Mouse (Mus musculus) hindbrain, postnatal 0 days (tissue): Measurements from ENCODE around the gene Lyrm9. TPM values are rescaled to one million over a fixed set of nuclear protein-coding genes. Genes with fewer than 3 reads are reported as not detected.
"Not testable (repeated sequence)": the region's sequence is repeated elsewhere in the genome, so short reads cannot be mapped to it uniquely, and the experiment has no call there.

Experiments used
- ATAC-seq: fragments of 200-750 bp; cut with Nextera tagmentation; 2 replicates; pipeline ENCODE4 v1.8.0; 2017; ENCODE audit warnings: mild to moderate bottlenecking, moderate TSS enrichment, moderate library complexity
- DNase-seq: peaks from one replicate; pipeline ENCODE4 v3.0.0-alpha.2; 2015; ENCODE audit warnings: low spot score
- H3K27ac ChIP-seq: fragments of 300-500 bp; sonication (generic); 2 replicates; pipeline ENCODE4 v1.5.1; 2014; ENCODE audit warnings: mild to moderate bottlenecking
- H3K27me3 ChIP-seq: fragments of 300-500 bp; sonication (generic); 2 replicates; pipeline ENCODE4 v1.6.1; 2014; ENCODE audit warnings: low read length, mixed read lengths; ENCODE audit not compliant: insufficient read depth
- H3K36me3 ChIP-seq: fragments of 300-500 bp; sonication (generic); 2 replicates; pipeline ENCODE4 v1.6.1; 2014; ENCODE audit warnings: low read length, mixed read lengths; ENCODE audit not compliant: insufficient read depth
- H3K4me1 ChIP-seq: fragments of 300-500 bp; sonication (generic); 2 replicates; pipeline ENCODE4 v1.6.1; 2014; ENCODE audit warnings: antibody characterized with exemption, low read length, mixed read lengths; ENCODE audit not compliant: insufficient read depth
- H3K4me2 ChIP-seq: fragments of 300-500 bp; sonication (generic); 2 replicates; pipeline ENCODE4 v1.6.1; 2014; ENCODE audit warnings: low read depth, mild to moderate bottlenecking, low read length, moderate library complexity, mixed read lengths
- H3K4me3 ChIP-seq: fragments of 300-500 bp; sonication (generic); 2 replicates; pipeline ENCODE4 v1.5.1; 2014; ENCODE audit warnings: low read length
- H3K9ac ChIP-seq: fragments of 300-500 bp; sonication (generic); replicated peaks from 2 replicates; pipeline ENCODE4 v1.6.1; 2014; ENCODE audit warnings: mild to moderate bottlenecking, low read length, moderate library complexity, mixed read lengths
- H3K9me3 ChIP-seq: fragments of 300-500 bp; sonication (generic); 2 replicates; pipeline ENCODE4 v1.6.1; 2016; ENCODE audit warnings: low read length, mixed read lengths
- CTCF ChIP-seq: IDR thresholded peaks from 2 replicates; pipeline ENCODE4 v1.5.1; 2016; ENCODE audit warnings: antibody characterized with exemption, control low read depth, low read depth
- WGBS: fragments of 180-500 bp; shearing (Covaris S2); extraction: QIAGEN DNeasy Blood & Tissue Kit; methylation state at CpG from one replicate; pipeline ENCODE4 v1.1.7; 2014; 5-methylcytosine and 5-hydroxymethylcytosine counted together
- polyA plus RNA-seq: library from polyadenylated mRNA; unstranded; fragments of >200 nt; fragmentation: Nextera tagmentation; extraction: Ambion mirVana; gene quantifications from 2 replicates; pipeline ENCODE4 v1.2.1, GENCODE M21; 2015
- total RNA-seq: library from RNA; depleted of rRNA; stranded (reverse); fragments of >200 nt; gene quantifications from 2 replicates; pipeline ENCODE4 v1.2.3, GENCODE M21; 2014

Gene Lyrm9
- total and polyA plus RNA-seq, 2 experiments from 2014 or later: 44.2 to 51.6 TPM

GRCm38 (mm10) chr11:78856310-78856709 is 29.9 kb downstream of the Lyrm9 start:
- 11% methylated on average over 7 of the region's 7 CpGs for WGBS
- peak; percentile 51; the same call in 1 of the 2 replicates for ATAC-seq
- Histone ChIP-seq H3K4me2 (no peak overlapping the region), H3K36me3 (no peaks in the 10 kb centered on the region), H3K27me3 (no peaks in the 10 kb centered on the region; the same call in 1 of the 2 replicates), H3K9me3 (no peaks in the 10 kb centered on the region), H3K27ac (no peak overlapping the region), H3K4me3 (no peak overlapping the region), H3K9ac (no peak overlapping the region), H3K4me1 (no peaks in the 10 kb centered on the region)
- DNase-seq: peak; percentile 90
- TF ChIP-seq CTCF: peak; percentile 97

GRCm38 (mm10) chr11:78857611-78858010 is 31.2 kb downstream of the Lyrm9 start:
- no peak overlapping the region for H3K27ac ChIP-seq
- no peak overlapping the region for H3K9ac ChIP-seq
- WGBS: 8% methylated on average over 3 of the region's 3 CpGs
- H3K4me2 ChIP-seq: no peak overlapping the region
- H3K27me3 ChIP-seq: no peaks in the 10 kb centered on the region; the same call in 1 of the 2 replicates
- H3K4me3 ChIP-seq: no peak overlapping the region
- no peak for DNase-seq
- no peak for TF ChIP-seq CTCF
- ATAC-seq: no peak
- no peaks in the 10 kb centered on the region for H3K4me1 ChIP-seq
- no peaks in the 10 kb centered on the region for H3K36me3 ChIP-seq
- no peaks in the 10 kb centered on the region for H3K9me3 ChIP-seq

- no peak overlapping the region for H3K4me3 ChIP-seq
- no peak overlapping the region for H3K4me2 ChIP-seq
- WGBS: 95% methylated on average over 4 of the region's 4 CpGs
- DNase-seq (no peak), ATAC-seq (no peak)
- H3K9me3 ChIP-seq: no peaks in the 10 kb centered on the region
- no peak overlapping the region for H3K27ac ChIP-seq
- H3K4me1 ChIP-seq: no peaks in the 10 kb centered on the region
- TF ChIP-seq CTCF: no peak
- H3K9ac ChIP-seq: no peak overlapping the region
- H3K36me3 ChIP-seq: no peaks in the 10 kb centered on the region
- no peaks in the 10 kb centered on the region for H3K27me3 ChIP-seq
Measured at GRCm38 (mm10) chr11:78863898-78864297, 37.5 kb downstream of the Lyrm9 start.

- Histone ChIP-seq H3K27me3 (no peaks in the 10 kb centered on the region), H3K36me3 (no peaks in the 10 kb centered on the region), H3K4me3 (no peak overlapping the region), H3K4me2 (no peak overlapping the region), H3K9ac (no peak overlapping the region), H3K27ac (no peak overlapping the region), H3K4me1 (no peaks in the 10 kb centered on the region), H3K9me3 (no peaks in the 10 kb centered on the region)
- DNase-seq: no peak
- ATAC-seq: no peak
- no peak for TF ChIP-seq CTCF
- WGBS: 78% methylated on average over 5 of the region's 5 CpGs
Measured at GRCm38 (mm10) chr11:78864567-78865278, 38.3 kb downstream of the Lyrm9 start.

- no peak for TF ChIP-seq CTCF
- DNase-seq: no peak
- WGBS: 81% methylated on average over 2 of the region's 2 CpGs
- no peaks in the 10 kb centered on the region for H3K27me3 ChIP-seq
- no peaks in the 10 kb centered on the region for H3K9me3 ChIP-seq
- no peaks in the 10 kb centered on the region for H3K4me1 ChIP-seq
- no peak for ATAC-seq
- no peak overlapping the region for H3K4me2 ChIP-seq
- H3K27ac ChIP-seq: no peak overlapping the region
- no peaks in the 10 kb centered on the region for H3K36me3 ChIP-seq
- no peak overlapping the region for H3K4me3 ChIP-seq
- no peak overlapping the region for H3K9ac ChIP-seq
Measured at GRCm38 (mm10) chr11:78865314-78865713, 38.9 kb downstream of the Lyrm9 start.

- Histone ChIP-seq H3K4me2 (no peak overlapping the region), H3K27me3 (no peaks in the 10 kb centered on the region), H3K27ac (no peak overlapping the region), H3K36me3 (no peaks in the 10 kb centered on the region), H3K9me3 (no peaks in the 10 kb centered on the region), H3K9ac (no peak overlapping the region), H3K4me1 (no peaks in the 10 kb centered on the region), H3K4me3 (no peak overlapping the region)
- 69% methylated on average over 3 of the region's 3 CpGs for WGBS
- no peak for DNase-seq
- TF ChIP-seq CTCF: no peak
- ATAC-seq: no peak
Measured at GRCm38 (mm10) chr11:78866486-78866885, 40.1 kb downstream of the Lyrm9 start.

- no peak for TF ChIP-seq CTCF
- DNase-seq: no peak
- 77% methylated on average over 3 of the region's 3 CpGs for WGBS
Measured at GRCm38 (mm10) chr11:78867696-78868095, 41.3 kb downstream of the Lyrm9 start.

GRCm38 (mm10) chr11:78869205-78869604 is 42.8 kb downstream of the Lyrm9 start:
- not testable (repeated sequence) for H3K4me3 ChIP-seq, ATAC-seq, H3K9me3 ChIP-seq, H3K36me3 ChIP-seq, H3K4me2 ChIP-seq, H3K4me1 ChIP-seq, H3K27ac ChIP-seq, H3K27me3 ChIP-seq, H3K9ac ChIP-seq, DNase-seq
- 95% methylated on average over 8 of the region's 8 CpGs for WGBS

More at GRCm38 (mm10) chr11:78867696-78868095, 41.3 kb downstream of the Lyrm9 start:
- ATAC-seq: no peak
- H3K4me1 ChIP-seq: no peaks in the 10 kb centered on the region
- H3K9me3 ChIP-seq: no peaks in the 10 kb centered on the region
- no peak overlapping the region for H3K9ac ChIP-seq
- H3K4me2 ChIP-seq: no peak overlapping the region
- H3K27me3 ChIP-seq: no peaks in the 10 kb centered on the region
- no peak overlapping the region for H3K27ac ChIP-seq
- no peaks in the 10 kb centered on the region for H3K36me3 ChIP-seq
- no peak overlapping the region for H3K4me3 ChIP-seq
